Mouse (Mus musculus) frontal cortex, postnatal 25 days (tissue): ENCODE data around the gene Gse1.

Source experiments
- DNase-seq, 2 experiments: peaks; one replicate each; pipeline ENCODE4 v3.0.0; 2022; ENCODE audit warnings: low spot score in 2 of 2

The Gse1 gene

DNA sequence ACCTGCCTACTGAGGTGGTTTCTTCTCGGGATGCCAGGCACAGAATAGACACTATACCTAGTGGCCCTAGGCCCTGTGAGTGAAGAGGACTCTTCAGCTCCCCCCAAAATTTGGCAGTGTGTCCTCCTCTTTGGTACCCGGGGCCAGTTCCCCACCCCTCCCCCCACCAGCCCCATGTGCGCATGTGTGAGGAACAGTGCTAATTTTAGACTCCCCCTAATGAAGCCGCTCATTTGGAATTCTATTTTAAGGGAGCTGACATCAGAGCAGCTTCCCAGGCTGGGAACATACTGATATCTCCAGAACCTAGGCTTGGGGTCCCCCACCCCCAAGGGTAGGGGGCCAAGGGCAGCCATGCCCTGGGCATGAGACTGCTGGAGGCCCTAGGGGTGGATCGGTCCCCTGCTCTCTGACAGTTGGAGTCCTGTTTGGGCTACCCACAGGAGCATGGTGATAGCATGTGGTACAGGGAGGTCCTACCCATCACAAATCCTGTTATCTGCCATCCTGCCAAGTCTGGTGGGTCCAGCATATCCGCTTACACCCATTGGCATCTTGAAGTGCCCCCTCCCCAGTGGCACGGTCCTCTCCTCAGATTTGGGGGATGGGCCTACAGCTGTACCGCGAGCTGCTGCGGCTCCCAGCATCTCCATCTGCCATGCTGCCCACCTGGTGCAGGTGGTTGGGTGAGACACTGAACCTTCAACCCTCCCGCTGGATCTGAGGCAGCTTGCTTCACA lies 322.9 kb downstream of the Gse1 start:
- DNase-seq, result no peak

DNA sequence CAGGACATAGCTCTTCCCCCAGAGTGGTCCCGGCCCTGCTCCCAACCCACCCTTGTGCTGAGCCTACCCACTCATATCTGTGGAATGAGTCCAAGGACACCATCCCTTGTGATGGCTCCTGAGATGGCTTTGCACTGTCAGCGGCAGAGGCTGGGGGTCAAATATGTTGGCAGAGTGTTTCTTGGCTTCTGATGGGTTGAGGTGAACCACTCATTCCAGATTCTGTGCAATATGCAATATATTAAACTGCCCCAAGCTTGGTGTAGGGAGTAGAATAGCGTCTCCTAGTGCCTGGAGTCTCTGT lies 323.4 kb downstream of the Gse1 start:
- DNase-seq, result no peak

DNA sequence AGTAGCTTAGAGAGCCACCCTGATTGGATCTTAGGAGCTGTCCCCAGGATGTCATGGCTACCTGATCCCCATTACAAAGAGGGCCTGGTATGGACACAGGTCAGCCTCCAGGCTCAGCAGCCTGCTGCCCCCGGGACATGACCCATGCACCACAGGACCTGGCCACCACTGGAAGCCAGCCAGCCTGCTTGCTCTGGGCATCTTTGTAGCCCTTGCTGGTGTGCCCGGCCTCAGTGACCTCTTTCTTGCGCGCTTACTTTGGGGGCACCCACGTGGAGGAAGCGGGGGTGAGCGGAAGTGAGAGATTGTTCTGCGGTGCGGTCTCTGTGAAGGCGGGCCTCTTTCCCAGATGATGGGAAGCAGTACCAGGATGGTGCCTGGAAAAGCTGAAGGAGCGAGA lies 324.3 kb downstream of the Gse1 start:
- DNase-seq, result no peak

DNA sequence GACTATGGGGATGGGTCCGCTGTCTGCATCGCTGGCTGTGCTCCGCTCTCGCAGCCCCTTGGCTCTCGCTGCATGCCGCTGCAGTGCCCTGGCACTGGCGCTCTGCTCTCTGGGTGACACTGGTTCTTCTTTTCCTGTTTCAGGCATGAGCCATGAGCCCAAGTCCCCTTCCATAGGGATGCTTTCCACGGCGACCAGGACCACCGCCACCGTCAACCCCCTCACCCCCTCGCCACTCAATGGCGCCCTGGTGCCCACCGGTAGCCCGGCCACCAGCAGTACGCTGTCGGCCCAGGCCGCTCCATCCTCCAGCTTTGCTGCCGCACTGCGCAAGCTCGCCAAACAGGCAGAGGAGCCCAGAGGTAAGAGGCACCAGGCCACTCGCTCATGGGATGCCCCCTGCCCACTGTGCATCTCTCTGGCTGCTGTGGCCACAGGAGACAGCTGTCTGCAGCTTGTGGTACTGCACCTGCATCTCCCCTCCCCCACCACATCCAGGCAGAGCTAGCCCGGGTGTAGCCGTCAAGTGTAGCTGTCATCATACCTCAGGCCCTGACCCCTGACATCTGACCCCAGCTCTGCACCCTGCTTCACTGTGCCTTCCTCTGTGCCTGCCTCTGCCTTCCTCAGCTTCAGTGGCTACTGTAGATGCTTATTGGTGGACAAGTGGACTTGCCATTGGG lies 325.3 kb downstream of the Gse1 start:
- no peak for DNase-seq

DNA sequence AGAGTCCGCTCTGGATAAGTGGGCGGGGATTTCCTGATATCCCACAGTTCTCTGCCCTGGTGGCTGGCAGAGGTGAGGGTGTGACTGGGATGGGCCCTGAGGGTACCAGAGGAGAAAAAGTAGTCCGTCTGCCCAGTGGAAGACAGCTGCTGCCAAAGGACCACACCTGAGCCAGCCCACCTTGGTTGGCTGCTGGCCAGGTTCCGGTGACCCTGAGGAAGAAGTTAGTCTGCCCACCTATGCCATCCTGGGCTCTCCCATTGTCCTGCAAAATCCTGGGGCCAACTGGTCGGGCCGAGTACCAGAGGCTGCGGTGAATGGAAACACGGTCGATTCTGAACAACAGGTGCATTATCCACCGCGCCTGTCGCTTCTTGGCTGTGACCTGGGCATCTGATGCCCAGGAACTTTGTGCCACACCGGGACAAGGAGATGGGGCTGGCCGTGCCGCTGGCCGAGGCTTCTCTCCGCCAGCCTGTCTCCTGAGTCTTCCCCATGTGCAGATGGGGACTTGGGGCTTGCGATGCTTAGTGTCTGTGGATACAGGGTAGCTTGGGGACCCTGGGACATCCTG lies 326.3 kb downstream of the Gse1 start:
- no peak for DNase-seq

DNA sequence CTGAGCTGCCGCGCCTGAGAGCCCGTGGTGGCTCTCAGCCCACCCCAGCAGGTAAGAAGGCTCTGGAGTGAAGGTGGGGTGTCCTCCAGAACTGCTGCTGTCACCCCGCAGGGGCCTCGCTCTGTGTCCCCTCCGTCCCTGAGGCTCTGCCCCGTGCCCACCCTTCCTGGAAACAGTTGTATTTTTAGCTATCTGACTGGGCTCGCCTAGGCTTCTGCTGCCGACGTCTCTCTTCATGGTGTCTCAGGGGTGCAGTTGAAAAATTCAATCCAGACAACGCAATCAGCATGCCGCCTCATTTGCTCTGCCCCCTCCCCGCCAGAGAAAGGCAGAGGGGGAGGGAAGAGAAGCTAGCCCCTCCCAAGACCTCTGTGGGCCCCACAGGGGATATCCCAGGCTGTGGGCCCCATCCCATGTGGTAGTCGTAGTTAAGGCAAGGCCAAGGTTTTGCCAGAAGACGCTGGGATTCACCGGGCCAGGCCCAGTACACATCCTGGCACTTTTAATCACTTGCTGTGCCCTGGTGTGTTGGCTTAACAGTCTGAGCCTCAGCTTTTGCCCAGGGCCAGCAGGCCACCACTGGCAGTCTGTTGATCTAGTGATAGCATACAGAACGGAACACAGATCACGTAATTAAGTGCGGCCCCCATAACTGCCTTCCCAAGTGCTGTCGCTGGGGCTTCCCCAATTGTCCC lies 328.1 kb downstream of the Gse1 start:
- DNase-seq, result no peak

DNA sequence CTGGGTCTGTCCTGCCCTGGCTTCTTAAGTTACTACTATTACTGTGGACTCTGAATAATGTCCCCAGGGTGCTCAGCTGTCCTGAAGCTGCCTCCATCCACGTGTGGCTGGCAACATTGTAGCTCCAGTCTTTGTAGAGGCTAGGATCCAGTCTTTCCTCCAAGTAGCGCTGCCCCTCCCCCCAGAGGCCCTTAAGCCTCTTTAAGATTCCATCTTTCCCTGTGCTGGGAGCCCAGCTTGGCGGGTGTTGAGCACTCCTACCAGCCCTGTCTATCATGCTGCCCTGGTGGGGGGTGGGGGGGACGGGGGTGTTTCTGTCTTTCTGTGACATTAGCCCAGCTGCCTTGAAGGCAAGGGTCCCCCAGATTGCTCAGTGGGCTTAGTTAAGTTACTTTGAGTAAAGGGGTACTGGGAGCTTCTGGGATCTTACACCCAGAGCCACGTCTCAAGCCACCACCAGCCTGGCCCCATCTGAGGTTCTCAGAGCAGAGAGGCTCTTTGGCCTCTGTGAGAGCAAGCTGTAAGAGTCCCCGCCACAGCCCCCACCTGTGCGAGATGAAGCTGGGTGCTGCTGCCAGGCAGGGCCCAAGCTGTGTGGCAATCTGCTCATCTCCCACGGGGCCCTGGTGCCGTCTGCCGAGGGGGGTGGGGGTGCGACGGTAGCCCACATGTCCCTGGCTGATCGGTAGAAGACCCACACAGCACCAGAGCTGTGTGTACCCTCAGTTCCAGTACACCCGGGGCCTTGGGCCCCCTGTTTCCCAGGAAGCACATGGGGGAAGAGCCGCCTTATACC lies 329.1 kb downstream of the Gse1 start:
- DNase-seq, result peak; percentile 55 to 61

DNA sequence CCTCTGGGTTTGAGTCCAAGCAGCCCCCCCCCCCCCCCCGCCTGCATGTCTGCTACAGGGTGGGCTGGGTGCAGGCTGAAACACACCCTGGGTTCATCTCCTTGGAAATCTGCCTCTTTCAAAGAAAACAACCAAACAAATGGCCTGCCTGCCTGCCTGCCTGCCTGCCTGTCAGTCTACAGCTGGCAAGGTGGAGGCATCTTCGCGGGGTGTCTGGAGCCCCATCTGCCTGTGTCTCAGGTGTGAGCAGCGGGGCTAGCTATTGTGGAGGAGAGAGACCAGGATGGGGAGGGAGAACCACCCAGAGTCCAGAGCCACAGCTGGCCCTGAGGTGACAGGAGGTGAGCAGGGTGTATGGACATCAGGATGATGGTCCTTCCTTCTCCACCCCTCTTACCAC lies 329.9 kb downstream of the Gse1 start:
- no peak for DNase-seq

DNA sequence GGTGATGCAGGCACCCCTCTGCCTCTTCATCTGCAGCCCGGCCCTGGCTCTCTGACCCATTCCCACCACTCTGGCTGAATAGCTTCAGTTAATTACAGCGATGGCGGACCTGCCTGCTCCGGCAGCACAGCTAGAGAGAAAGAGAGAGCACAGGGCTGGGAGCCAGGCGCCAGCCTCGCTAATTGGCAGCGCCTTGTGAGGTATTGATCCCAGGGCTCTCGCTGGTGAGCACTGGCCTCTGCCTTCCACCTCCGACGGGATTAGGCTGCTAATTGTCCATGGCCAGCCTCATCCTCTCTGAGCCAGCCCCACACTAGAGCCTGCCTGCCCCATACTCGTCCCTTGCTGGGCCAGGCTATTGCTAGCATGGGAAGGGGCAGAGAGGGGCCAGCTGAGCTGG lies 331.4 kb downstream of the Gse1 start:
- no peak for DNase-seq

DNA sequence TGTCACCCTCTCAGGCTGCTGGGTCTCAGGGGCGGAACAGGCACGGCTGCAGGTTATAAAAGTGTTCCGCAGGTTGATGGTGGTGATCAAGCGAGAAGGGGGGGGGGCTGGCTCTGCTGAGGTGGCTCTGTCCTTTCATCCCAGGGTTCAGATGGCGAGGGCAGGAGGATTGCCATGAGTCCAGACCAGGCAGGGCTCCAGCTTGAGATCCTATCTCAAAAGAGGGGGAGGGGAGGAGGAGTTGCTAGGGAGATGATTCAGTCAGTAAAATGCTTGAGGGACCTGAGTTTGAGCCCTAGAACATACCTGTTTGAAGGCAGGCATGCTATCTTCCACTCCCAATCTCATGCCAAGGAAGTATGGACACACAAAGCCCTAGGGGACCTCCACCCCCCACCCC lies 332.3 kb downstream of the Gse1 start:
- DNase-seq, result no peak

DNA sequence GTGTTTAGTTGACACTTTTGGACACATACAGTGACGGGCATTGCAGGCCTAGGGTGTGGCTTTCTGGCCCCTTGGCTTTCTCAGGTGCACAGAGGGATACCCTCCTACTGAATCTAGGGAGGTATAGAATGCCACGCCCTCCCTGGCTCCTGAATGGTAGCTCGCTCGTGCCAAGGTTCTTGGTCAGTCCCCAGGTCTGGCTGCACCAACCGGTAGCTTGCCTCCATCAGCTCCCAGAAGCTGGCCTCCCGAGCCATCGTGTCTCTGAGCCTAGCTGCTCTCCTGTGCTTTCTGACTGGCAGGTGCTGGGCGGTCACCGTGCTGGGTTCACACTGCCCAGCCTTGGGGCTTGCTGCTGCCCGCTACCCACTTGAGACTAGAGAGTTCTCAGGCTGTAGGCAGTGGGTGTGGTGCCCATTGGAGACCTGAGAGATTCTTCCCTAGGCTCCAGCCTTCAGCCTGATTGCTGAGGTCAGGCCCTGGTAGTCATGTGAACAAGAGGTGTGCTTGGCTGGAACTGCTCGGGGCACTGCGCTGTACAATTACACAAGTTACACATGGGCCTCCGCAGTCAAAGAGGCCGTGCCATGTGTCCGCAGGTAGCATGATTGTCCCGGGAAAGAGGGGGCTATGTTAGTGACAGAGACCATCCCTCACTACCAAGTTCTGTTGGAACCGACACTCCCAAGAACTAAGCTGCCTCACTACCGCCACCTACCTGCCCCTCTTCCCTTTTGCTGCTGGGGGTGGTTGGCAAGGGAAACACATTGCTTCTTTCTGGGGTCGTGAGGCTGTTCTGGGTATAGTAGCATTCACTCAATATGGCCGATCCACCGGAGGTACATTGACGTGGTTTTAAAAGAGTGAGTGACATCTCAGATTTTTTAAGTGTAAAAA lies 333.5 kb downstream of the Gse1 start:
- no peak for DNase-seq

DNA sequence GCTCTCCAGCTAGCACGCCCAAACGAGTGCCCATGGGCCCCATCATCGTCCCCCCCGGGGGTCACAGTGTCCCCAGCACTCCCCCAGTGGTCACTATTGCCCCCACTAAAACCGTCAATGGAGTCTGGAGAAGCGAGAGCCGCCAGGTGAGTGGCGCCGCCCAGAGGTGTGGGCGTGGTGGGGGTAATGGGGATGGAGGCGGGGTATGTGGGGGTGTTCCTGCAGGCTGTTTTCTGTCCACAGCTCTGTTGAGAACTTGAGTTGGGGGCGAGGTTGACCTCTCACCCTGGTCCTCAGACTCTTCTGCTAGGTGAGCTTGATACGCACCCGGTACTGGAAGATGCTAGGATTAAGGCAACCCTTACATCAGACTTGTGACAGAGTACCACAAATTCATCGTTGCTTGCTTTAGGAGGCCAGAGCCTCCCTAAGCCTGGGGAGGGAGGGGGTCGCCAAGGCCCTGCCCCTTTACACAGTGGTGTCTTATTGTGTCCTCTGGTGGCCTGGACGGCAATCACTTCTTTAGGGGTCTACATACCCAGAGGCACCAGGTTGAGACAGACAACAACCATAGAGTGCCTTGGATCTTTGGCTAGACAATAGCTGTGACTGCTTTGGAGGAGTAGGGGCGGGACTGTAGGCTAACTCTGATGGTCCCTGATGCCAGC lies 334.6 kb downstream of the Gse1 start:
- no peak for DNase-seq

DNA sequence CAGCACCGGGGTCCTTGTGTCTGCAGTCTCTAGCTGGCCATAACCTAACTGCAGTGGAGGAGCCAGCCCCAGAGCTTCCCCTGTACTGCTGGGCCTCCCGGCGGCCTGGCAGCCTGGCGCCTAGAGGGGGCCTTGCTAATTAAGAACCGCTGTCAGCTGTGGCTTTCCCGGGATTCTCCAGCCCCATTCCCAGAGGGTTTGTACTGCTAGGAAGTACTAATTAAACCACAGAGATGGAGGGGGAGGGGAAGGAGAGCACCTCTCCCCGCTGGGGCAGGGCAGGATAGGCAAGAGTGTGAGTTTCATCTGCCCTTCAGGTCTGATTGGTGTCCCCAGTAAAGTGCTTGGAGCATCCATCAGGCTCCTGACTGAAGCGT lies 335.1 kb downstream of the Gse1 start:
- DNase-seq, result no peak

DNA sequence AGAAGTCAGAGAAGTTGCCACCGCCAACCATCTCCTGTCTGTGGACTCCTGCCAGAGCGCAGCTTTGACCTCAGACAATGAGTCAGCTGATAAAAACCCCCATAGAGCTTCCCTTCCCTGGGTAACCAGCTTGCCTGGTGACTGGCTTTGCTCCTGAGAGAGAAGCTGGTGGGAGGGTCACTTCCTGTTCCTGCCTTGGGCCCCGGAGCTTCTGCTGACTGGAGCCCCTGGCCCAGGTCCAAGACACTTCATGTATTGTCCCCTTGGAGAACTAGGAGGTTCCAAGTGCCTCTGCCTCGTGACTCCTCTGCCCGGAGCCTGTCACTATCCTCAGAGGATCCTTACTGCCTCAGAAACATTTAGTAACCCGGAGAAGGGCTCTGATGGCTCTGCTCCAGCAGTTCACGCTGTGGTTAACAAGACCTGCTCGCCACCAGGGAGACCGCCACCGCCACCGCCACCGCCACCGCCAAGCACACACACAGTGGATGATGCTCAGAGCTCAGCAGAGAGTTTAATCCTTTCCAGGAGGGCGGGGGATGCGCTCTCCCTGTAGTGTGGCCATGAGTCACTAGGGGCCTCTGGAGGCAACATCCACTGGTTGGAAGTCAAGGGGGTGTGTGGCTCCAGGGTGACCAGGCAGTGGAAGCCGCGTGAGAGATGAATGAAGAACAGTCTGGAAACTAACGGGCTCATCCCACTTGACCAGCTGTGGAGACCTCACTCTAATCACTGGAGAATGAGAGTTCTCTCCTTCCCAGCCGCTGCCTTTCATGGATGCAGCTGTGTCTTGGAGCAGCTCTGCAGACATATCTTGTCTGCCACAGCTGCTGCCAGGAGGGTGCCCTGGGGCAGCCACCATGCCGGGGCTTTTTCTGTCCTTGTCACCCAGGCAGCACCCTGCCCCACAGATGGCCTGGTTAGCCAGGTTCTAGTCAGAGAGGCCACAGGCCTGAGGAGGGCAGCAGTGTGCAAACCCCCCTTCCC lies 335.9 kb downstream of the Gse1 start:
- peak in 1 of 2 experiments; percentile 52 for DNase-seq

DNA sequence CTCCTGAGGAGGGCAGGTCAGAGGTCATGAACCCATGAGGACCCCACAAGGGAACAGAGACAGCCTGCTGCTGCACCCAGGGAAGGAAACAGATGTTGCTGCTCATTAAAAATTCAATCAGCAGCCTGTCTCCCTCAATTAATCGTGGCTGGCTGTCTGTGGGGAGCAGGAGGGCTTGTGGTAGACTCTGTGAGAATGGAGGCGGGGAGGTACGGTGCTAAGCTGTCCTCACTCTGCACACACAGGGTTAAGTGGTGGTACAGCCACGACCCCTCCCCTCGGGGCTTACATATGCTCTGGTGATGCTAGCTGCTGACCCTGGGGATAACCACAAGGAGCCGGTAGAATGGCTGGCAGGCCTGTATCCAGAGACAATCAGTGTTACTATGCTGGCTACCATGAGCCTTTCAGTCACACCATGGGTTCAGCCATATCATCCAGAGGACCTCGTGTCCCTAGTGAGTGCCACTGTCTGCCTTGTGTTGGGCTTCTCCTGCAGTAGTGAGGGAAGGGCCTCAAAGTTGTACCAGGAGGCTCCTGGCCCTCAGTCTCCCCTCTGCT lies 337.0 kb downstream of the Gse1 start:
- DNase-seq, result no peak

DNA sequence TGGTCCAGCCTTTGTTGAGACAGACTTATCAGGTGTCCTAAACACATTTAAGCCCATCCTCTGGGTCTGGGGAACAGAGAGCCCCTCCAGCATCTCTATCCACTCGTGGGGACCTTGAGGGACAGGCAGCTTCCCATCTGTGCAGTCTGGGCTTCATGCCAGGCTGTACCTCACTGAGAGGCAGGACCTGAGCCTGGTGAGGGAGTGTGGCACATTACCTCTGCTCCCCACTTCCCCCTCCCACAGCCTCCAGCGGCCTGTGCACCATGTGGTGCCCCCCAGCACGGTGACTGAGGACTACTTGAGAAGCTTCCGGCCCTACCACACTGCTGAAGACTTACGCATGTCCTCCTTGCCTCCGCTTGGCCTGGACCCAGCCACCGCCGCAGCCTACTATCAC lies 338.4 kb downstream of the Gse1 start:
- DNase-seq, result no peak

DNA sequence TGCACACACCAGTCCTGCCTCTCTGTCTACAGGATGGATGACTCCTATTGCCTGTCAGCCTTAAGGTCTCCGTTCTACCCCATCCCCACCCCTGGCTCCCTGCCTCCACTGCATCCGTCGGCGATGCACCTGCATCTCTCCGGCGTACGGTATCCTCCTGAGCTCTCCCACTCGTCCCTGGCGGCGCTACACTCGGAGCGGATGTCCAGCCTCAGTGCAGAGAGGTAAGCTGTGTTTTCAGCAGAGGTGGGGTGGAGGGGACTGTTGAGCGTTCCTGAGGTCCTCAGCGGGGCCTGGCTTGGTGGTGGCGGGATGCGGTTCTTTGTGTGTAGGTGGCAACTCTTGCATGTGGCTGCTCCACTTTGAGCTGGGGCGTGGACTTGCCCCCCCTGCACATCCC lies 339.5 kb downstream of the Gse1 start:
- no peak for DNase-seq

DNA sequence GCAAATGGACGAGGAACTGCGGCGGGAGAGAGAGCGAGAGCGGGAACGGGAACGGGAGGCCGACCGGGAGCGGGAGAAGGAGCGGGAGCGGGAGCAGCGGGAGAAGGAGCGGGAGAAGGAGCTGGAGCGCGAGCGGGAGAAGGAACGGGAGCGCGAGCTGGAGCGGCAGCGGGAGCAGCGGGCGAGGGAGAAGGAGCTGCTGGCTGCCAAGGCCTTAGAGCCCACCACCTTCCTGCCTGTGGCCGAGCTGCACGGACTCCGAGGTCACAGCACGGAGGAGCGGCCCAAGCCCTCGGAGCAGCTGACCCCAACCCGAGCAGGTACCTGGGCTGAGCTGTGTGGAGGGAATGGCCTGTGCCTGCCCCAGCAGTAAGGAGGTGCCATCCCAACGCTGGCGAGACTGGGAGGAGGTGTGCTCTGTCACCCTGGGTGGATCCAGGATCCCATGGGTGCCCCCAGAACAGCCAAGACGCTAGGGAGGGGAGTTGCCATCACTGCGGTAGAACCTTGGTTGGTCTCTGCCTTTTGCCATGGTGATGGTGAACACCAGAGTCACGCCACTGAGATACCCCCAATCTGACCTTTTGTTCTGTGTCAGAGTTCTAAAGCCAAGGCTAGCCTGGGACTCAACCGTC lies 340.0 kb downstream of the Gse1 start:
- DNase-seq, result no peak
